Mouse (Mus musculus) ZHBTc4 (cell line): ENCODE measurements around the gene Skp1a.

Source experiments
- DNase-seq: peaks from one replicate; pipeline ENCODE4 v3.0.0-alpha.2; 2011; ENCODE audit warnings: low read depth, low spot score

Gene Skp1a

DNA sequence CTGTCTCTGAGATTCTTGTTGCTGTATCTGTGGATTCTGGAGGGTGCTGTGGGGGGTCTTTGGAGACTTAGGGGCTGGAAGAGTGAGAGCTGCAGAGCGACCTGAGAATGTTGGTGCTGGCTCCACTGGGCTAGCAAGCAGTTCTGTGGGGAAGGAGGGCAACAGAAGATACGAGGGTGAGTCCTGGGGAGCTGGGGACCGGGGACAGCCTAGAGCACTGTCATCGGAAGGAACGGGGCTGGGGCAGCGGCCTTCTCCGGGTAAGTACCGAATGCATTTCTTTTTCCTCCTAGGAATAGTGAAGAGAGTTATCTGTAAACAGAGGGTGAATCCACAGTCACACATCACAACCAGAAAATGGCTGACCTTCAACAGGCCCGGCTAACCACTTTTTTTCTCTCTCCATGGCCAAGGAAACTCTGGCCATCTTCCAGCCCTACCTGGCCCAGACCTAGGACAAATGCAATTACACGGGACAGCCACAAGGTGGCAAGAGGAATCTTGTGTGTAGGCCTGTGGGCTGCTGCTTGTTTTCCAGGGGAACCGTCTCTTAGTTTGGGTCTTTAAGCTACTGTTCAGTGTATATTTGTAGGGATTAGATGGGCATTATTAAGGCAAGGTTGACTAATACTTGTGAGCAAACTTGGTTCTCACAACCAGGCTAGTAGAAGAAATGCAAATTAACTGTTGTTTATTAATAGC, 22.0 kb downstream of the Skp1a start:
- peak; percentile 80 for DNase-seq

DNA sequence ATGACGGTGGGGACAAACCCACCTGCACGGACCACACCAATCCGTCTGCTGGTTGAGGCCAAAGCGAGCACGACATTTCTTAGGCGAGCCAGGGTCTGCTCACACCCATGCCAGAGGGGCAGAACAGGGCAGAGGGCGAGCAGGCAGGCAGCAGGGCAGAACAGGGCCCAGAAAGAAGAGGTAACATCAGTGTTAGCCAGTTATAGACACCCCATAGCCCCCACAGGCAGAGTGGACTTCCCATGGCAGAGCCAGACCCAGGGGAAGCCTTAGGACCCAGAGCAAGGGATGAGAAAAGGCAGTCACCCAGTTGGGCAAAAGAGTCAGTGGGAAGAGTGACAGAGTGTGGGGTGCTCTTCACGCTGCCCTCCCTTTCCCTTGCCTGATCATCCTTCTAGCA, 23.3 kb downstream of the Skp1a start:
- DNase-seq: no peak

DNA sequence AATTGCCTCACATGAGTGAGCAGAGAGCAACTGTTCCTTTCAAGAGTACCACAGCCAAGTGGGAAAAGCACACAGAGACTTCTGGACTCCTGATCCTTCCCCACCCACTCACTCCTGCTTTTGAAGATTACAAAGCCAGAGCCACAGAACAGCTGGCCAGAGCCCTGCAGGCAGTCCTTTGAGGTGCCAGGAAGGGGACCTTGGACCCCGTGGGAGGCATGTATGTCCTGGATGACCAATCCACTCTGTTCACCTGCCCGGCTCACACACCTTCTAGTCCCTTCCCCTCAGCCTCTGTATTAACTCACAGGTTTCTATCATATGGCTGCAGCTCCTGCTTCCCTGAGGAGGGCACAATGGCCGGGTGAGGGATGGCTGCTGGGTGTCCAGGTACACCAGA, 25.6 kb downstream of the Skp1a start:
- no peak for DNase-seq

DNA sequence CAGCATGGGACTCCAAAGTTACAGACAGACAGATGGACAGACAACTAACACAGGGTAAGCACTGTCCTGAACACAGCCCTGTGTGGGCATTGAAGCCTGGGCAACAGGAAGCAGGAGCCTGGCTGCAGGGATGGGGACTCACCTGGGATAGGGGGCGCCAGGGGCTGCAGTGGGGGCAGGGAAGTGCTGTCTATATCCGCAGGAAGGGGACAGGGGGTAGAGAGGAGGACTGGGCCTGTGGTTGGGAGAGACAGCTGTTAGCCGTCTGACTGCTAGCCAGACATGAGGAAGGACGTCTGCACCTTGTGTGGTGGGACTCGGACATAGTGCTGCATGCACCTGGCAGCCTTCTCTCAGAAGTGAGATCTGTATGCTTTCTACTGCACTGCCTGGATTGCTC, 26.9 kb downstream of the Skp1a start:
- no peak for DNase-seq

DNA sequence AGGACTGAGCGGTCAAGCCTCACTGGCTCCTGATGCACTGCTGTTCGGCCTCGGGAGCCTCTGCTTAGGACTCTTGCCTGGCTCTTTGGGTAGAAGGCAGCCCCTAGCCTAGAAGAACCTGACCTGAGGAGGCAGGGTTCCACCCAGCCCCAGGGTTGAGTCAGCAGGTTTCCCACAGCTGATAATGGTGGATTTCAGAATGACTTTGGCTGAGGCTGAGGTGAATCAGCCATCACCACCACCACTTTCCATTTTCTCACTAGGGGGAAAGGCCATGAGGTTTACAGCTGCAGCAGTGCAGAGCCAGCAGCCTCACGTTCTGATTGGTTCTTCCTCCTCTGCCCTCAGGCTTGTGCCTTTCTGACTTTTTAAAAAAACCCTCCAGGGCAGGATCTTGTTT, 29.1 kb downstream of the Skp1a start:
- no peak for DNase-seq

DNA sequence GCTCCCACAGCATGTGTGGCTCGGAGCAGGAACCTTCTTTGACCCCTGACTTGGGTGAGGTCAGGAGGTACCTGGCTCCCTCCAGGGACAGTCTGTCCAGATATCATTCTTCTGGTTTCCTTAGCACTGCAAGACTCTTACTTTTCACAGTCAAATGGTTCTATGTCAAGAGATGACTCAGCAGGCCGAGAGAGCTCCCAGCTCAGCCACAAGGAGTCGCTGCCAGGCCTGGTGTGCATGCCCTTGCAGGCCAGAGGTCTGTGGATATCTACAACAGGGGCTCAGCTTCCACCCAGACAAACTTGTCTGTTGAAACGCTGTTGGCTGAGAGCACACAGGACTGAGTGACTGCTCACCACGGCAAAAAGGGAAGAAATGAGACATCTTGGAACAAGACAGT, 30.1 kb downstream of the Skp1a start:
- peak; percentile 84 for DNase-seq

DNA sequence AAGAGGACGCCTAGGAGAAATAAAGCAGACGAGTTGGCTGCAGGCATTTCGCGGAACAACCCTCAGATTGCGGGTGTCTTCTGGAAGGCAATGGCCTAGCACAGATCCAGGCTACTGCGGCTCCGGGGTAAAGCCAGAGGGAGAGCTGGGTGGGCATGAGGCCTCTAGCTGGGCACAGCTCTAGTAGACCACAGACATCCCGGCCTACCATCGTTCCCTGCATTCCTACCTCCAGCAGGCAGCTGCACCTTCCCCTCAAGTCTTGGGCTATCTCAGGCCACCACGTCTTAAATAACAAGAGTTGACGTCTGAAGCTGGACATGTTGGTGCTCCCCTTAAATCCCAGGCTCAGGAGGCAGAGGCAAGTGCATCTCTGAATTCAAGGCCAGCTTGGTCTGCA, 30.5 kb downstream of the Skp1a start:
- no peak for DNase-seq

DNA sequence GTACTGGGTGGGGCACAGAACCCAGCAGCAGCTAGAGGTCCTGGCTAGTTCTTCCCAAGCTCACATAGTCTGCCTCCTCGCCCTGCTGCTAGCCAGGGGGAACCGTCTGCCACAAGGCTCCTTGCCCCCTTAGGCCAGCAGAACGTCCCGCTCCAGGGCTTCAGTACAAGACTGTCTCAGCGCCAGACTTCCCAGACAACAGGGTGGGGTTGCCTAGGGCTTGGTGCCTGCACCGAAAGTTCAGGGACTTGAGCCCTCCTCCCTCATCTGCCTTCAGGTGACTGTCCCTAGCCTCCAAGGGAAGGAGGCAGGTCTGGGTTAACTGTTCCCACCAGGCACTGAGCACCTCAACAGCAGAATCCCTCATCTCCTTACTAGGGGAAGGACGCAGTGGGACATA, 33.1 kb downstream of the Skp1a start:
- peak; percentile 32 for DNase-seq

DNA sequence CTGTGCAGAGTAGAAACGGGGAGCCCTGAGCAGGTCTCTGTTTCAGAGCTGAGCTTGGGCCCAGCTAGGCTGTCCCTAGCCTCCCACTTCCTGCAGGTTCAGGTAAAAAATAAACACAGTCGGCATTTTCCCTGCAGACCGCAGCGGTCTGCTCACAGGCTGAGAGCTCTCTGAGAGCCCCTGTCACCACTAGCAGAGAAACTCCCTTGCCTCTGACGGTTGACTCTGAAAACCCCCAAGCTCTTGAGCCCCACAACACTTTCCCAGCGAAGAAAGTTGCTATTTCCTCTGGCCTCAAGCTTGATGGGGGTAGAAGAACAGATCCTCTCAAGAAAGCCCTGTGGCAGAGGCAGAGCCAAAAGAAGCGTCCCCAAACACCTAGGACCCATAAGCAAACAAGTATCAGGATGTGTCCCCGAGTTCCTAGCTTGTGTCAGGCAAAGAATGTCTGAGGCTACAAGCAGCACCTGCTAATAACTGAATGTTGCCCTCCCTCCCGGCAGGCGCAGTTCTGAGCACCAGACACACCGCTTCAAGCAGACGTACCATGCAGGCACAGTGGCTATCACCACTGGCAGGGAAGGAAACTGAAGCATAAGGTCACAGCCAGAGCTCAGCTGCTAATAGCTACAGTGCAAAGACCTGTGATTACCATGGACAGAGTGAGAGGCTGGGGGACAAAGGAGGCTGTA, 34.0 kb downstream of the Skp1a start:
- DNase-seq: no peak

DNA sequence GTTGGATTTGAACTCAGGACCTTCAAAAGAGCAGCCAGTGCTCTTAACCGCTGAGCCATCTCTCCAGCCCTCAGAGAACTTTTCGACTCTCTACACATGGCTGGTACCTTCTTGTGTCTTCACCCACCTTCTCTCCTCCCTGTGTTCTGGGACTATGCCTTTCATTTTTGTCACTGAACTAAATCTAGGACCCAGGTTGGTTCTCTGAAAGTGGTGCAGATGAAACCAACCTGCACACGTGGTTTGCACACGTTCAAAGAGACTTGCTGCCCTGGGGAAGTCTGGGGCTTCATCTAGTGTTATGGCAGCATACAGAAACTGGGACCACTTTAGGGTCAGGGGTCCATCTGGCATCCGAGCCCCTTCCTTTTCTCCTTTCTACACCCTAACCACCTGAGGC, 35.5 kb downstream of the Skp1a start:
- no peak for DNase-seq

DNA sequence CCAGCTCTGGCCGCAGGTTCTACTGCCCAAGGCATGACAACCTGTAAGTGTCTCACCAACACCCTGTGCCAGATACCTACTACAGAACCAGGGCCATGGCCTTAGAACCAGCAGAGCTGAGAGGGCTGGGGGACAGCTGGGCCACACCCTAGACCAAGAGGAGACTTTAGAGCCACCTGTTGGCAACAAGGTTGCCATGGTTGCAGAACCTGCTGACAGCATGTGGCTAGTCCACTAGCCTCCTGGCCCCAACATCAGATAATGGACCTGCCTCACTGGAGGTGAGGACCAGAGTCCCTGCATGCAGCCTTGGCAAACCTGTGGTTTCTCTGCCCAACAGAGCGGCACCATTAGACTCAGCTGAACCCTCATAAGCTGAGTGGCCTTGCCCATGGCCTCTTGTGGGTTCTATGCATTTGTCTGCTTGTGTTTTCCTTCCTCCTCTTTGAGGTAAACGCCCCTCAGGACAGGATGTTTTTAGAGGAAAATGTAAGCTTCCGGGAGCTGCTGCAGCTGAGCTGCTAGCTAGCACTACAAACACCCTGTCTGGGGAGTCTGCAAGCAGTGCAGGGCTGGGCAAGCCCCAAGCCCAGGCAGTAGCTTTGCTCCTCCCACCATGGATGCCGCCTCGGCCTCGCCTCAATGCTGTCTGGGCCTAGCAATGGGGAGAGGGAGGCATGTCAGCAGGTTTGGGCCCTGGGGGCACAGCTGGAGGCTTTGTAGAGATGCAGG, 36.5 kb downstream of the Skp1a start:
- peak; percentile 72 for DNase-seq

DNA sequence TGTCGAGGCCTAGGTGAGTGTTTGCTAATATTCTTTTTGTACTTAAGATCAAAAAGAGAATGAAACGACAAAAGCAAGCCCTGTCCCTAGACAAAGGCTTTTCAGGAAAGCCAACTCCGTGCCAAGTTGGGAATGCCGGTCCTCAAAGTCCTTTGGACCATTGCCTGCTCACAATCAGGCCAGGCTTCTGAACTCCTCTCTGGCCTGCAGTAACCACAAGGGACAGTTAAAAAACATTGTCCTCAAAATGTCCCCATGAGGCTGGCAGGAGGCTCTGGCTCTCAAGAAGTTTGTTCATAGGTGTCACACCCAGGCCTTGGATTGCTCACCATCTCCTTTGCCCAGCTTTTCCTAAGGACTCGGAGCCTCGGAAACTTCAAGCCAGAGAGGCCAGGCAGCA, 38.0 kb downstream of the Skp1a start:
- DNase-seq: no peak

DNA sequence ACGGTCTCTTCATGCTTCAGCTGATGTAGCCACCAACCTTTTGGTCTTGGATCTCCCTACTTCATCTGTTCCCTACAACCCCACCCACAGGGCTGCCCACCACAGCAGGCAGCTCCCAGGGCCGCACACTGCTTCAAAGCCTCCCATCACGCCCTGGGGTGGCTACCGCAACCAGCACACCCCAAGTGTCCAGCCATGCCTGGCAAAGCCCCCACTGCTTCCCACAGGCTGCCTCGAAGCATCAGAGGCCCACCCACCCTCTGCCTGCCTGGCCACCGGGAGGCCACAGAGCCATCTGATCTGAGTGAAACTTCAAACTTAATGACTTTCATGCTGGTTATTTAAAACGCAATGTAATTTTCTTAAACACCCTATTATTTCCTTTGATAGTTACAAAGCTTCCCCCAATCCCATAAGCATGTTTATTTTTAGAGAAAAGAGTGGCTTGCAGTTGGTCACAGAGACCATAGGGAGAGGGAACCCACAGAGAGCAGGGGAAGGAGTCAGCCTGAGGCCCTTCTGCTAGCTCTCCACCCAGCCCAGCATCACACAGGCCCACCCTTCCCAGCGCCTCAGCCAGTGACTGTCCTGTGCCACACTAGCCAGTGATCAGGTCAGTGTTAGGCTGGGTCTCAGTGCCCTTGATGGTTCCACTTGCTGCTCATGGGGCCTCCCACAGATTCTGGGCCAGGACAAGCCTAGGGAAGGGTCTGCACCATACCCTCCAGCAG, 40.1 kb downstream of the Skp1a start:
- no peak for DNase-seq

DNA sequence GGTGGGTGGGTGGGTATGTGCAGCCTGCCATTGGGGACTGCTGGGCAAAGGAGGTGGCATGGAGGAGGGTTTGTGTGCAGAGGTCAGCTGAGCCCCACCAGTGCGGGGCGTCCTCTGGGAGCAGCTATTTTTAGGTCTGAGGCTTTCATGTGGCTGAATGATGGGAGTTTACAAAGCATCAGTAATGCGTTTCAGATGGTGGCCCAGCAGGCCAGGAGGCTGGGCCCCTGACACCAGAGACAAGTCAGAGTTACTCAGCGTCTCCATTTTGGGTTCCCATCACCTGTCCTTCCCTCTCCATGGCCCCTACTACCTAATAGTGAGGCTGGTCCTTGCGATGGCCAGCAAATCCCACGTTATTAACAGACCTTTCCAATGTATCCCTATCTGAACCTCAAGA, 40.8 kb downstream of the Skp1a start:
- no peak for DNase-seq

DNA sequence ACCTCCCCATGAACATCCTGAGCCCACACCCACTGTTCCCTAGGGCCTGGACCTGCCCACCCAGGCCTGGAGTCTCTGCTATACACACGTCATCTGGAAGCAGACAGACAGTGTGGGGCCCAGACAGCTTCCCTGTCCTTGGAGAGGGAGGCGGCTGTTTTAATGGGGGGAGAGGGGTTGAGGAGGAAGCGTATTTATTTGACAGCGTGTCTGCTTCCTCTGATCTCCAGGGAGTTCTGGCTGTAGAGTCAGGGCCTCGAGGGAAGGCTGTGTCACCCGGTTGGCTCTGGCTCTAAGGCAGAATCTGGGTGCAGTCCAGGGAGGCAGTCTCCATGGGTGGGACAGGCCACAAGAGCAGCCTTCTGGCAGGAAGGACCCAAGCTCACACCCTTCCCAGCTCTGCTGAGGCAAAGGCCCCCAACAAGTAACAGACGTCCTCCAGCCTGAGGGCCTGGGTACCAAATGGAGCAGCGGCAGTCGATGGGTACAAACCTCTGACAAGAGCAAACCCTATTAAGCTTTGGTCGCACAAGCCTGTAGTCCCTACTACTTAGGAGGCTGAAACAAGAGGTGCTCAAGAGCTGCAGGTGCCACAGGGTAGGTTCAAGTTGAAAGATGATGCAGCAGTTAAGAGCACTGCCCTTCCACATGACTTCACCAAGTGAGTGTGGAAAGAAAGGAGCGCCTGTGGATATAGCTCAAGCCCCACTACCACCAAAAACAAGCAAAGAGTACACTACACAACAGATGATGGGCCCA, 41.6 kb downstream of the Skp1a start:
- no peak for DNase-seq

DNA sequence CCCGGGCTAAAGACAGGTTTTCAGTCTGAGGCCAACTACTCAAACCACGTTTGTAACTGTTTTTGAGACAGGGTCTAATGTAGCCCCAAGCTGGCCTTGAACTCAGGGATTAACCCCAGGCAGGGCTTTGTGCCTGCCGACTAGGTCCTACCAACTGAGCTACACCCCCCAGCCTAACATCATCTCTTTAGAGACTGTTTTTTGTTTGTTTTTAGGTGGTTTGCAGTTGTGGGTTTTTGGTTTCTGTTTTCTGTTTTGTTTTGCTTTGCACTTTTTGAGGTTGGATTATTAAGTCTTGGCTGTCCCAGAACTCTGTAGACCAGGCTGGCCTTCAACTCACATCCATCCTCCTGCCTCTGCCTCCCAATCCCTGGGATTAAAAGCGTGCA, 42.1 kb downstream of the Skp1a start:
- no peak for DNase-seq

DNA sequence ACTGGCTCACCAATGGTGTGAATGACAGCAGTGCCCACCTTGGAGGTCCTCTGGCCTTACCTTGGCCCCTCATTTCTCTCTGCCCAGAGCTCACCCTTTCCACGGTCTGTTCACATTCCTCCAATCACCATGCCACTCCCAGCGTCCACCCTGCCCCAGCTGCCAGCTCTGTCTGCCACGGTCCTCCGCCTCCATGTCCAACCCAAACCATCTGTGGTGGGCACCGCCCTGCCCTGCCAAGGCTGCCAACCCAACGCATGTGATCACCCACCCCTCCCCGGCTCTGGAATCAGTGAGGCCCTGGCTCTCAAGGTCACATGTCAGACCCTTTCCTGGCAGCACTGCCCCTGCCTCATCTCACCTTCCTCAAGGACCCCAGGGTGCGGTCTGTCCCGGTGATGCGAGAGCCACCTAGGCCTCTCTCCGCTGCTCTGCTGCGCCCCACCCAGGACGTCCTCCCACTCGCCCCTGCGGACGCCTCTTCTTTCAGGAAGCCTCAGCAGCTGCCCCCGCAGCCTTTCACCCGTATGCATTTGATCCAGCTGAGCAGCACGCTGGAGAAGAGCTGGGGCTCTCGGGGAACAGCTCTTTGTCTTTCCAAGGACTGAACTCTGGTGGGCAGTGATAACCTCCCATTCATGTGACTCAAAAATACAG, 42.8 kb downstream of the Skp1a start:
- no peak for DNase-seq

DNA sequence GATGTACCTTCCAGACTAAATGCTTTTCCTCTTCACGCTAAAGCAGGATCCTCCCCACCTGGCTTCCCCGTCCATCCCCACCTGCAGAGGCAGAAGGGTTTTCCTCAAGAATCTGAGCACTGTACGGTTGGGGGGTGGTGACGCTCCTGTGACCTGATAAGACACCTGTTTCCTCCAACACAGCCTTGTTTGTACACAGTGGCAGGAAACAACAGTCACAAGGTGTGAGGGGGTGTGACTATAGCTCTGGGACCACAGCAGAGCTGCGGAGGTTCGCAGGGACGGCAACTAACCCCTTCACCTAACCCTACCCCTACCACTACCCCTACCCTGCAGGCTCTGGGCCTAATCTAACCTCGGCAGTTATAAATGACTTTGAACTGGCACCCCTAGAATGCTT, 43.6 kb downstream of the Skp1a start:
- no peak for DNase-seq

DNA sequence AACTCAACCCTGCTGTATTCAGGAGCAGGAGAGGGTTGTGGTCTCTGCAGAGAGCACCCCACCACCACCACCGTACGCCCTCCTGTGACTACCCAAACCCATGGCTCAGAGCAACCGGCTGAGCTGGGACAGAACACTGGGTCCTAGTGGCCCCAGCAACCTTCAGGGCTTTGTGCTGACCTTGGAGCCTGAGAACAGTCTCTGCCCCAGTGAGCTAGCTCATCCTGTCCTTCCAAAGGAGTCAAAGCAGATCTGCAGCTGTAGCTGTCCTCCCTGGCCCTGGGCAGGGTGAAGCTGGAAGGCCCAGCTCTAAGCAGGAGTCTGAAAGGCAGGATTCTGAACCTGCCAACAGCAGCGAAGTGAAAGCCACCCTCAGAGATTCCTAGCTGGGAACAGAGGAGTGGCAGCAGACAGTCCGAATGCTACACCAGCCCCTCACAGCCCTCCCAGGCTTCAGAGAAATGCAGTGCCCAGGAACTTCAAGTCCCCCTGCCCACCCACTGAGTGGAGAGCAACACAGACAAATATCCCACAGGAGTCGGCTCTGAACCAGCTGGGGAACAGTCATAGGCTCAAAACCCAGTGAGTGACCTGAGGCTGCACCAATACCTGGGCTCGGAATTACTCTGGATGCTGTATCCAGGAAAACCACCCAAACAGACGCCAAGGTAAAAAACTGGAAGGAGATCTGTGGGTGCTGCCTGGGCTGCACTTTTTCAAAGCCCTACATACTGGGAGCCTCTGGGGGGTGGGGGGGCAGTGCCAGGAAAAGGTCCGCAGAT, 44.2 kb downstream of the Skp1a start:
- no peak for DNase-seq

DNA sequence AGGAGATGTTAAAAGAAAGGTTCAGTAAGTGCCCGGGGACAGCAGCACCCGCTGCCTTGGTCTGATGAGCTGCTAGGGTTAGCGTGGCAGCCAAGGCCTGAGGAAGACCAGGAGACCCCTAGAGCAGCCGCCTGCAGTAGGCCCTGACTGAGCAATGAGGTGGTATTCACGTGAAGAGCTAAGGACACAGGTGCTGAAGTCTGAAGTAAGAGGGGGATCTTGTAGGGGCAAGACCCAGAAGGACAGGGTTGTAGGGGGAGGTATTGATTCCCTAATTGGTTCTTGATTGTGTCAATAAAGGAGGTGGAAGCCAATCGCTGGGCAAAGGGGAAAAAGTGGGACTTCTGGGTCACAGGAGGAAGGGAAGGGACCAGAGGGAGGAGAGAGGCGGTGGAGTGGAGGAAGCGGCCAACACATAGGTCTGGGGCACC, 45.2 kb downstream of the Skp1a start:
- DNase-seq: no peak
